Mouse (Mus musculus): Measurements from ENCODE around the gene Xrcc5. TPM values are rescaled to one million over a fixed set of nuclear protein-coding genes. Genes with fewer than 3 reads are reported as not detected.

The Xrcc5 gene
- total and polyA plus RNA-seq, 2 experiments: 3.2 to 23.5 TPM

GRCm38 (mm10) chr1:72414133-72414532 is 106.9 kb downstream of the Xrcc5 start:
- no peak overlapping the region for H3K9ac ChIP-seq (ENCODE audit: low read depth, low read length)
- 89% methylated on average over 8 of the region's 8 CpGs for WGBS
- no peaks in the 10 kb centered on the region for H3K36me3 ChIP-seq (ENCODE audit: control insufficient read depth, insufficient read depth, low read length)
- no peak for DNase-seq (ENCODE audit: extremely low read depth, low read depth, low spot score)
- no peaks in the 10 kb centered on the region for H3K79me2 ChIP-seq (ENCODE audit: control insufficient read depth, insufficient read depth, low read length)
- peaks cover 3% of the 10 kb centered on the region for H3K4me1 ChIP-seq (ENCODE audit: control insufficient read depth, insufficient read depth, low read length)
- H3K4me3 ChIP-seq (ENCODE audit: insufficient read depth, low read depth, low read length): no peak overlapping the region
- no peak overlapping the region for H3K27ac ChIP-seq (replicated peaks; ENCODE audit: insufficient read depth, low read depth, low read length)
- H3K27me3 ChIP-seq (ENCODE audit: control insufficient read depth, insufficient read depth, low read length): no peaks in the 10 kb centered on the region
- TF ChIP-seq POLR2A (IDR thresholded peaks at IDR 0.05; ENCODE audit: extremely low read depth, insufficient read depth, low read length): no peak
- no peak for TF ChIP-seq CTCF (IDR thresholded peaks at IDR 0.05; ENCODE audit: low read depth, low read length)

GRCm38 (mm10) chr1:72414561-72415253 is 107.5 kb downstream of the Xrcc5 start:
- WGBS: 78% methylated on average over 8 of the region's 8 CpGs
- Histone ChIP-seq H3K27me3 (ENCODE audit: control insufficient read depth, insufficient read depth, low read length) (no peaks in the 10 kb centered on the region), H3K4me1 (ENCODE audit: control insufficient read depth, insufficient read depth, low read length) (peaks cover 3% of the 10 kb centered on the region), H3K27ac (replicated peaks; ENCODE audit: insufficient read depth, low read depth, low read length) (no peak overlapping the region), H3K79me2 (ENCODE audit: control insufficient read depth, insufficient read depth, low read length) (no peaks in the 10 kb centered on the region), H3K4me3 (ENCODE audit: insufficient read depth, low read depth, low read length) (no peak overlapping the region), H3K36me3 (ENCODE audit: control insufficient read depth, insufficient read depth, low read length) (no peaks in the 10 kb centered on the region), H3K9ac (ENCODE audit: low read depth, low read length) (no peak overlapping the region)
- no peak for DNase-seq (ENCODE audit: extremely low read depth, low read depth, low spot score)
- TF ChIP-seq POLR2A (IDR thresholded peaks at IDR 0.05; ENCODE audit: extremely low read depth, insufficient read depth, low read length) (no peak), CTCF (IDR thresholded peaks at IDR 0.05; ENCODE audit: low read depth, low read length) (no peak)

- TF ChIP-seq POLR2A (IDR thresholded peaks at IDR 0.05; ENCODE audit: extremely low read depth, insufficient read depth, low read length): no peak
- no peak for TF ChIP-seq CTCF (IDR thresholded peaks at IDR 0.05; ENCODE audit: low read depth, low read length)
- H3K27ac ChIP-seq (replicated peaks; ENCODE audit: insufficient read depth, low read depth, low read length): no peak overlapping the region
- H3K36me3 ChIP-seq (ENCODE audit: control insufficient read depth, insufficient read depth, low read length): no peaks in the 10 kb centered on the region
- H3K9ac ChIP-seq (ENCODE audit: low read depth, low read length): no peak overlapping the region
- H3K4me3 ChIP-seq (ENCODE audit: insufficient read depth, low read depth, low read length): no peak overlapping the region
- no peaks in the 10 kb centered on the region for H3K79me2 ChIP-seq (ENCODE audit: control insufficient read depth, insufficient read depth, low read length)
- no peaks in the 10 kb centered on the region for H3K4me1 ChIP-seq (ENCODE audit: control insufficient read depth, insufficient read depth, low read length)
- H3K27me3 ChIP-seq (ENCODE audit: control insufficient read depth, insufficient read depth, low read length): no peaks in the 10 kb centered on the region
- WGBS: 76% methylated on average over 8 of the region's 8 CpGs
- no peak for DNase-seq (ENCODE audit: extremely low read depth, low read depth, low spot score)
Observed at GRCm38 (mm10) chr1:72418744-72419655, 111.8 kb downstream of the Xrcc5 start.

- no peak overlapping the region for H3K9ac ChIP-seq (ENCODE audit: low read depth, low read length)
- no peak overlapping the region for H3K27ac ChIP-seq (replicated peaks; ENCODE audit: insufficient read depth, low read depth, low read length)
- 81% methylated on average over 2 of the region's 2 CpGs for WGBS
- H3K4me3 ChIP-seq (ENCODE audit: insufficient read depth, low read depth, low read length): no peak overlapping the region
- peak; percentile 12 for DNase-seq (ENCODE audit: extremely low read depth, low read depth, low spot score)
- H3K79me2 ChIP-seq (ENCODE audit: control insufficient read depth, insufficient read depth, low read length): no peaks in the 10 kb centered on the region
- no peaks in the 10 kb centered on the region for H3K4me1 ChIP-seq (ENCODE audit: control insufficient read depth, insufficient read depth, low read length)
- no peak for TF ChIP-seq CTCF (IDR thresholded peaks at IDR 0.05; ENCODE audit: low read depth, low read length)
- no peak for TF ChIP-seq POLR2A (IDR thresholded peaks at IDR 0.05; ENCODE audit: extremely low read depth, insufficient read depth, low read length)
- H3K27me3 ChIP-seq (ENCODE audit: control insufficient read depth, insufficient read depth, low read length): no peaks in the 10 kb centered on the region
- no peaks in the 10 kb centered on the region for H3K36me3 ChIP-seq (ENCODE audit: control insufficient read depth, insufficient read depth, low read length)
Observed at GRCm38 (mm10) chr1:72420220-72420619, 113.0 kb downstream of the Xrcc5 start.

GRCm38 (mm10) chr1:72422121-72422520 is 114.9 kb downstream of the Xrcc5 start:
- Histone ChIP-seq H3K79me2 (ENCODE audit: control insufficient read depth, insufficient read depth, low read length) (no peaks in the 10 kb centered on the region), H3K36me3 (ENCODE audit: control insufficient read depth, insufficient read depth, low read length) (no peaks in the 10 kb centered on the region), H3K27ac (replicated peaks; ENCODE audit: insufficient read depth, low read depth, low read length) (no peak overlapping the region), H3K9ac (ENCODE audit: low read depth, low read length) (no peak overlapping the region), H3K4me1 (ENCODE audit: control insufficient read depth, insufficient read depth, low read length) (no peaks in the 10 kb centered on the region), H3K27me3 (ENCODE audit: control insufficient read depth, insufficient read depth, low read length) (no peaks in the 10 kb centered on the region), H3K4me3 (ENCODE audit: insufficient read depth, low read depth, low read length) (no peak overlapping the region)
- WGBS: 95% methylated on average over 4 of the region's 4 CpGs
- DNase-seq (ENCODE audit: extremely low read depth, low read depth, low spot score): no peak
- TF ChIP-seq CTCF (IDR thresholded peaks at IDR 0.05; ENCODE audit: low read depth, low read length): no peak
- TF ChIP-seq POLR2A (IDR thresholded peaks at IDR 0.05; ENCODE audit: extremely low read depth, insufficient read depth, low read length): no peak

Measured in liver, adult 2 months (tissue).